Mouse (Mus musculus): ENCODE results near the gene Wdr91.

DNA sequence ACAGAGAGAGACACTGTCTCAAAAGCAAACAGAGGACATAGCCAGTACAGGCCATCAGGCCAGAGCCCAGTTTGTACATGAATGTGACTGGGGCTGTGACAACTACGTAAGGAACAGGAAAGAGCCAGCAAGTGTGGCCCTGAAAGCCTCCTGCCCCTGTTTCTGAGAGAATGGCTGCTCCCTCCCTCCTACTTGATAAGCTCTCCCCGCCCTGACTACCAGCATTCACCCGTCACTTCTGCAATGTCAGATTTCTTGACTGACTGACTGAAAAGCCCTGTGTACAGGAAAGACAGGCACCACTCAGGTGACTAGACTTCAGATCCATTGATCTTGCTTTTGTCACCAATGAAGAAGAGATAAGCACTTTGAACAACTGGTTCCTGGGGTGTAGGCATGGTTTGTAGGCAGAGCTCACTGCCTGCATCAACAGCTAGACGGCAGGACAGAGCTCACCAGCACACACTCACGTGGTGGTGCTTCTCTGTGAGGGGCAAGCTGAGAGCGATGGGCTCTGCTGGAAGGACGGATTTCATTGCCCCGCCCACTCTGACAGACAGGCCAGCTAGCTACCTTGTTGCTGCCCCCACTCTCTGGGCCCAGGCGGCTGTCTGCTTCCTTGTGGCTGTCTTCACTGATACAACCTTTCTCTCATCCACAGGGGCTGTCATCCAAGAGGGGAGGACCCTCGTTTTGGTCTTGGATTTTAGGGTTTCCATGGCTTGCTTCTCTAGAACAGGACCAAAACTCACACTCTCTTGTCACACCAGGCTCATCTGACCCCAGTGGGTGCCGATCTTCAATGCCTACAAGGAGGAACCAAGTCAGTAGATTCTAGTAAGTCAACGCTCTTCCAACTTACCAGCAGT lies 34.5 kb downstream of the Wdr91 start:
- TF ChIP-seq POLR2A (IDR thresholded peaks at IDR 0.05; ENCODE audit: borderline replicate concordance, extremely low read depth, insufficient read depth, insufficient read length, poor library complexity, severe bottlenecking) (no peak), CTCF (IDR thresholded peaks at IDR 0.05; ENCODE audit: borderline replicate concordance, extremely low read depth, insufficient read depth, insufficient read length) (no peak)
